Mouse (Mus musculus): ENCODE measurements around the gene Krt36. TPM values are rescaled to one million over a fixed set of nuclear protein-coding genes. Genes with fewer than 3 reads are reported as not detected.

Gene Krt36
- total and polyA plus RNA-seq, 3 experiments = not detected

DNA sequence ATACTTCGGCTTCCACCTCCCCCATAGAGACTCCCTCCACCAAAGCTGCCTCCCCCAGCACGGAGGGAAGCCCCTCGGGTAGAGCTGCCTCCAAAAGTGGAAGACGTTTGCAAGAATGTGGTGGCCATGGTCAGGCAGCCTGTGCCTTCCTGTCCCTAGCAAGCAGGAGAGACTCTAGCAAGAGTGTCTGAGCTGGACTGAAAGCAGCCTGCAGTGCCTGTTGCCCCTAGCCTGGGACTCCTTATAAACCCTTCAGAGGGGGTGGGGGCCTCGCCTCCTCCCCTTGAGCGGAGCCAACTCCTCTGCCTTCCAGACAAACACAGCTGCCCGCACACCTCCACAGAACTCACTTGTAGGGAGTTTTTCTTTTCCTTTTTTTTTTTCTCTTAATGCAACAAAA, 30.3 kb upstream of the Krt36 start, which contains the start of gene Krt15:
TSS of gene Krt15 (minus strand) at position 198 of the 400 bp plus-strand sequence.
- Histone ChIP-seq H3K36me3 (replicated peaks in 1 of 2; ENCODE audit: control insufficient read depth in 1 of 2, insufficient read depth in 1 of 2, low read length in 1 of 2) (no peaks in the 10 kb centered on the region), H3K4me1 (ENCODE audit: control insufficient read depth in 1 of 2, insufficient read depth in 2 of 2) (no peaks in the 10 kb centered on the region), H3K79me2 (replicated peaks; ENCODE audit: control insufficient read depth, extremely low read depth, insufficient read depth, poor library complexity, severe bottlenecking) (no peaks in the 10 kb centered on the region), H3K27me3 (replicated peaks) (peaks cover 97% of the 10 kb centered on the region), H3K9me3 (replicated peaks; ENCODE audit: low read length) (no peaks in the 10 kb centered on the region), H3K9ac (ENCODE audit: insufficient read depth, low read depth) (no peak within 1 kb of the TSS), H3K27ac (ENCODE audit: insufficient read depth, low read depth) (no peak within 1 kb of the TSS), H3K4me2 (ENCODE audit: insufficient read depth, low read depth, poor library complexity, severe bottlenecking) (no peak within 1 kb of the TSS), H3K4me3 (replicated peaks in 1 of 3; ENCODE audit: low read depth in 2 of 3, low read length in 2 of 3, poor library complexity in 1 of 3) (no peak within 1 kb of the TSS)
- dilution Hi-C loops (cut with MboI; ENCODE audit: extremely low pct_ligation_motif_present, extremely low pct_unique_long_range_greater_than_20kb, low sequenced_read_pairs) = no loop called here
- TF ChIP-seq CHD1 (IDR thresholded peaks at IDR 0.05; ENCODE audit: low read depth, low read length) = no peak
- TF ChIP-seq ETS1 (conservative IDR thresholded peaks at IDR 0.05; ENCODE audit: low read depth, low read length) = no peak
- no peak for TF ChIP-seq POLR2AphosphoS2 (IDR thresholded peaks at IDR 0.05; ENCODE audit: low read depth, low read length)
- no peak for TF ChIP-seq ZC3H11A (IDR thresholded peaks at IDR 0.05; ENCODE audit: low read depth, low read length)
- TF ChIP-seq JUND (conservative IDR thresholded peaks at IDR 0.05; ENCODE audit: low read depth, low read length) = no peak
- no peak for TF ChIP-seq USF2 (conservative IDR thresholded peaks at IDR 0.05; ENCODE audit: low read depth, low read length)
- no peak for TF ChIP-seq KAT2A (IDR thresholded peaks at IDR 0.05; ENCODE audit: insufficient replicate concordance, low read length)
- no peak for TF ChIP-seq RAD21 (IDR thresholded peaks at IDR 0.05; ENCODE audit: low read depth, low read length)
- TF ChIP-seq MEF2A (IDR thresholded peaks at IDR 0.05; ENCODE audit: borderline replicate concordance, low read depth, low read length) = no peak
- no peak for TF ChIP-seq MXI1 (IDR thresholded peaks at IDR 0.05; ENCODE audit: low read depth, low read length)
- no peak for TF ChIP-seq E2F4 (IDR thresholded peaks at IDR 0.05; ENCODE audit: insufficient replicate concordance, low read depth, low read length)
- TF ChIP-seq CHD2 (IDR thresholded peaks at IDR 0.05; ENCODE audit: low read length) = no peak
- TF ChIP-seq SIN3A (IDR thresholded peaks at IDR 0.05; ENCODE audit: low read length) = no peak
- no peak for TF ChIP-seq PAX5 (IDR thresholded peaks at IDR 0.05; ENCODE audit: low read length)
- in situ Hi-C loops (cut with MboI; ENCODE audit: low pct_ligation_motif_present, low pct_unique_long_range_greater_than_20kb, low sequenced_read_pairs) = no loop called here
- DNase-seq (ENCODE audit: extremely low read depth) = no peak

DNA sequence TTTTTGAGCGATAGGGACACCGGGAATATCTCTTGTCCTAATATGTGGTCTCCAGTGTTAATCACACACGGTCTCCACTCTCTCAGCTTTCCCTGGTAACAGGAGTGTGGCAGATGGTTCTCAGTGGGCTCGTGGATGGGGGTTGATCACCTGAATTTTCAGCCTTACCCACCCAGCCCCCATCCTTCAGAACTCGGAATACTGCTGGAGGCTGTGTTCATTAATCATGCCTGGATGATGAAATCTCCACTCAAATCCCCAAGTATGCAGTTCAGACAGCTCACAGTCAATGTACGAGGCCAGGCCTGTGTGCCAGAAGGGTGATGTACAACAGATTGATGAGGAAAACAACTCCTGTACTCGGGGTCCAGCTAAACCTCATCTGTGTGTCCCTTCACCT, 19.5 kb upstream of the Krt36 start:
- dilution Hi-C loops (cut with MboI; ENCODE audit: extremely low pct_ligation_motif_present, extremely low pct_unique_long_range_greater_than_20kb, low sequenced_read_pairs) = no loop called here

More for the DNA sequence above, 19.5 kb upstream of the Krt36 start:
- Histone ChIP-seq H3K79me2 (replicated peaks; ENCODE audit: control insufficient read depth, extremely low read depth, insufficient read depth, poor library complexity, severe bottlenecking) (no peaks in the 10 kb centered on the region), H3K27me3 (replicated peaks) (peaks cover 97% of the 10 kb centered on the region), H3K9me3 (replicated peaks; ENCODE audit: low read length) (no peaks in the 10 kb centered on the region), H3K27ac (ENCODE audit: insufficient read depth, low read depth) (no peak overlapping the region), H3K9ac (ENCODE audit: insufficient read depth, low read depth) (no peak overlapping the region), H3K4me1 (ENCODE audit: control insufficient read depth in 1 of 2, insufficient read depth in 2 of 2) (no peaks in the 10 kb centered on the region), H3K36me3 (replicated peaks in 1 of 2; ENCODE audit: control insufficient read depth in 1 of 2, insufficient read depth in 1 of 2, low read length in 1 of 2) (no peaks in the 10 kb centered on the region), H3K4me3 (replicated peaks in 1 of 3; ENCODE audit: low read depth in 2 of 3, low read length in 2 of 3, poor library complexity in 1 of 3) (no peak overlapping the region), H3K4me2 (ENCODE audit: insufficient read depth, low read depth, poor library complexity, severe bottlenecking) (no peak overlapping the region)
- no peak for DNase-seq (ENCODE audit: extremely low read depth)
- in situ Hi-C loops (cut with MboI; ENCODE audit: low pct_ligation_motif_present, low pct_unique_long_range_greater_than_20kb, low sequenced_read_pairs) = no loop called here
- no peak for TF ChIP-seq USF2 (conservative IDR thresholded peaks at IDR 0.05; ENCODE audit: low read depth, low read length)
- TF ChIP-seq E2F4 (IDR thresholded peaks at IDR 0.05; ENCODE audit: insufficient replicate concordance, low read depth, low read length) = no peak
- no peak for TF ChIP-seq JUND (conservative IDR thresholded peaks at IDR 0.05; ENCODE audit: low read depth, low read length)
- no peak for TF ChIP-seq CHD2 (IDR thresholded peaks at IDR 0.05; ENCODE audit: low read length)
- no peak for TF ChIP-seq ETS1 (conservative IDR thresholded peaks at IDR 0.05; ENCODE audit: low read depth, low read length)
- no peak for TF ChIP-seq ZC3H11A (IDR thresholded peaks at IDR 0.05; ENCODE audit: low read depth, low read length)
- TF ChIP-seq SMC3 (IDR thresholded peaks at IDR 0.05; ENCODE audit: low read depth, low read length) = no peak

Measured in CH12.LX (cell line).